ENCODE assay signal across 8 mouse cellular contexts in the genomic region with DNA sequence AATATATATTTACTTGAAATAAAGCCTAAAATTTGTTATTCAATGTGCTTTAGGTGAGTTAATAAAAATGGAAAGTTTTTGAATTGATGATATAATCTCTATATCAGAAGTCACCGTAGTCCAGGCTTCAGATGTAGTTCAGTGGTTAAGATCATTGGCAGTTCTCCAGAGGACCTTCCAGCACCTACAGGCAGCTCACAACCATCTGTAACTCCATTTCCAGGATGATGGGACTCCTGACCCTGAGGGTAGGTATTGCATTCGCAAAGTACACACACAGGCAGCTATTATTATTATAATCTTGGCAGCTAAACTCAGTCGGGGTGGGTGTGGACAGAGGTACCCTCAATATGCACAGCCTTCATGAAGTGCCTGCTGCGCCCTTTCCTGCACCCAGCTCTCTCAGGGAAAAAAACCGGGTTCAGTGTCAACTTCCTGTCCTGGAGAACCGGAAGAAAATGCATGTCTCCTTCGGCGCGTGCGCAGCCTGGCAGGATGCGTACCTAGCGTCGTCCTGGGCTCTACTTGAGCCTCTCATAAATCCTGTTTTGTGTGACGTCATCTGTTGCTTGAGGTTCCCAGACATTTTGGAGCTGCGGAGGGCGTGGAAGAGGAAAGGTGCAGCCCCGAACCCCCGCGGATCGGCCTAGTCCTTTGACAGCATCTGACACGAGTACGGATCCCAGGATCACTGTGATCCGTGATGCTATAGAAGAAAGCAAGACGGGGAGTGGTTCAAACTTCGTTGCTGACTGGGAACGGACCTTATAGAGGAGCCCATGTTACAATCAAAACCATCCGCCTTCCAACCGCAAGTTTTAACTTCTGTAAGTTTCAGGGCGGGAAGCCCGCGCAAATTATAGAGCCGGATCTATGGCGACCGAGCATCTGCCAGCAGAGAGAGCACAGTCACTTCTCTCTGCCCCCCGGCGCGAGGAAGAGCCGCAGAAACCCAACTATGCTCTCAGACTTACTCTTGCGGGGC. TPM values are rescaled to one million over a fixed set of nuclear protein-coding genes. Genes with fewer than 3 reads are reported as not detected.
DNase-seq lines count a peak whose midpoint lies in the region; ATAC-seq and TF ChIP-seq lines count a peak whose summit lies in the region.

A gene (plus strand): TSS at position 551 of the 985 bp plus-strand sequence.

- H3K36me3 ChIP-seq in C2C12 (ENCODE audit: control insufficient read depth, insufficient read depth) (peaks cover 28% of the 10 kb centered on the region), myocyte (ENCODE audit: control insufficient read depth, insufficient read depth) (no peaks in the 10 kb centered on the region)
- H3K36me3 ChIP-seq in erythroblast, embryonic 14.5 days (ENCODE audit: control insufficient read depth) = peaks cover 59% of the 10 kb centered on the region
- peaks cover 13% of the 10 kb centered on the region for H3K36me3 ChIP-seq in heart, embryonic 11.5 days (ENCODE audit: control insufficient read depth, insufficient read depth, low read length)
- peaks cover 24% of the 10 kb centered on the region for H3K36me3 ChIP-seq in kidney, embryonic 16.5 days (ENCODE audit: insufficient read depth, low read length)
- H3K36me3 ChIP-seq in liver, adult 2 months (ENCODE audit: control insufficient read depth, insufficient read depth, low read length) = peaks cover 4% of the 10 kb centered on the region; the same call in 1 of the 2 replicates
- H3K36me3 ChIP-seq in splenic B cell, adult 2 months (ENCODE audit: control insufficient read depth, insufficient read depth, low read length, poor library complexity, severe bottlenecking) = no peaks in the 10 kb centered on the region; the same call in 1 of the 2 replicates

- peak within 1 kb of the TSS; percentile 84 for H3K4me2 ChIP-seq in heart, embryonic 11.5 days
- H3K4me2 ChIP-seq in kidney, embryonic 16.5 days (replicated peaks; ENCODE audit: low read depth, low read length) = peak within 1 kb of the TSS; percentile 65
- H3K4me2 ChIP-seq in myocyte (ENCODE audit: low read depth) = peak within 1 kb of the TSS; percentile 90

- H3K79me3 ChIP-seq in C2C12 (ENCODE audit: low read depth) = peaks cover 8% of the 10 kb centered on the region

- H3K27me3 ChIP-seq in C2C12 (ENCODE audit: control insufficient read depth, insufficient read depth, insufficient read length) = no peaks in the 10 kb centered on the region
- H3K27me3 ChIP-seq in erythroblast, embryonic 14.5 days (ENCODE audit: control insufficient read depth) = no peaks in the 10 kb centered on the region
- H3K27me3 ChIP-seq in heart, embryonic 11.5 days (ENCODE audit: control insufficient read depth, insufficient read depth, low read length) = no peaks in the 10 kb centered on the region
- H3K27me3 ChIP-seq in kidney, embryonic 16.5 days (ENCODE audit: insufficient read depth, low read length) = no peaks in the 10 kb centered on the region
- no peaks in the 10 kb centered on the region for H3K27me3 ChIP-seq in liver, adult 2 months (ENCODE audit: control insufficient read depth, insufficient read depth, low read length)
- H3K27me3 ChIP-seq in myocyte (ENCODE audit: control insufficient read depth, insufficient read depth, insufficient read length) = no peaks in the 10 kb centered on the region
- H3K27me3 ChIP-seq in splenic B cell, adult 2 months (ENCODE audit: control insufficient read depth, insufficient read depth, low read length, poor library complexity, severe bottlenecking) = no peaks in the 10 kb centered on the region

- H3K4me1 ChIP-seq in erythroblast, embryonic 14.5 days (ENCODE audit: control insufficient read depth) = peaks cover 30% of the 10 kb centered on the region
- H3K4me1 ChIP-seq in heart, embryonic 11.5 days (ENCODE audit: control insufficient read depth, insufficient read depth, low read length) = peaks cover 14% of the 10 kb centered on the region; the same call in 1 of the 2 replicates
- H3K4me1 ChIP-seq in kidney, embryonic 16.5 days (ENCODE audit: insufficient read depth, low read length) = peaks cover 17% of the 10 kb centered on the region
- H3K4me1 ChIP-seq in liver, adult 2 months (ENCODE audit: control insufficient read depth, insufficient read depth, low read length) = peaks cover 3% of the 10 kb centered on the region; the same call in 1 of the 2 replicates

- H3ac ChIP-seq in C2C12 (ENCODE audit: control insufficient read depth, insufficient read length, low read depth) (peak within 1 kb of the TSS; percentile 74), myocyte (ENCODE audit: control insufficient read depth, insufficient read length) (peak within 1 kb of the TSS; percentile 49)

- no peak for TF ChIP-seq POLR2A in brain, embryonic 14.5 days (IDR thresholded peaks at IDR 0.05; ENCODE audit: borderline replicate concordance, extremely low read depth, insufficient read depth, insufficient read length, poor library complexity, severe bottlenecking)
- TF ChIP-seq POLR2A in liver, adult 2 months (IDR thresholded peaks at IDR 0.05; ENCODE audit: extremely low read depth, insufficient read depth, low read length) = peak; percentile 49; the same call in 1 of the 2 replicates
- TF ChIP-seq POLR2A in myocyte (IDR thresholded peaks at IDR 0.05; ENCODE audit: insufficient read length, low read depth) = peak; percentile 67

- TF ChIP-seq CTCF in C2C12 (IDR thresholded peaks at IDR 0.05; ENCODE audit: control insufficient read depth, insufficient read depth, insufficient read length) = no peak
- no peak for TF ChIP-seq CTCF in brain, embryonic 14.5 days (IDR thresholded peaks at IDR 0.05; ENCODE audit: borderline replicate concordance, extremely low read depth, insufficient read depth, insufficient read length)
- no peak for TF ChIP-seq CTCF in liver, adult 2 months (IDR thresholded peaks at IDR 0.05; ENCODE audit: low read depth, low read length)

- peak within 1 kb of the TSS; percentile 46 for H3K4me3 ChIP-seq in C2C12 (ENCODE audit: insufficient read depth, poor library complexity, severe bottlenecking)
- peak within 1 kb of the TSS; percentile 84 for H3K4me3 ChIP-seq in erythroblast, embryonic 14.5 days (replicated peaks)
- H3K4me3 ChIP-seq in heart, embryonic 11.5 days (ENCODE audit: low read depth, low read length) = peak within 1 kb of the TSS; percentile 73
- H3K4me3 ChIP-seq in kidney, embryonic 16.5 days (ENCODE audit: low read length) = peak within 1 kb of the TSS; percentile 81
- H3K4me3 ChIP-seq in liver, adult 2 months (ENCODE audit: insufficient read depth, low read depth, low read length) = peak within 1 kb of the TSS; percentile 81
- peak within 1 kb of the TSS; percentile 46 for H3K4me3 ChIP-seq in myocyte

- H3K9ac ChIP-seq in heart, embryonic 11.5 days (ENCODE audit: low read depth, low read length) = peak within 1 kb of the TSS; percentile 87
- H3K9ac ChIP-seq in kidney, embryonic 16.5 days (replicated peaks; ENCODE audit: low read length) = peak within 1 kb of the TSS; percentile 89
- peak within 1 kb of the TSS; percentile 75 for H3K9ac ChIP-seq in liver, adult 2 months (ENCODE audit: low read depth, low read length)

- DNase-seq in brain, embryonic 14.5 days (ENCODE audit: low read depth) = peak; percentile 99
- DNase-seq in liver, adult 2 months (ENCODE audit: extremely low read depth, low read depth, low spot score) = peak; percentile 97
- peak; percentile 97 for DNase-seq in splenic B cell, adult 2 months (ENCODE audit: low read depth, low spot score)

- no peaks in the 10 kb centered on the region for H3K9me3 ChIP-seq in erythroblast, embryonic 14.5 days (ENCODE audit: control insufficient read depth, low read length)
- H3K9me3 ChIP-seq in heart, embryonic 11.5 days (replicated peaks; ENCODE audit: control insufficient read depth, low read length) = no peaks in the 10 kb centered on the region
- no peaks in the 10 kb centered on the region for H3K9me3 ChIP-seq in kidney, embryonic 16.5 days (ENCODE audit: low read length)

- ATAC-seq in heart, embryonic 11.5 days (replicated peaks; ENCODE audit: insufficient number of reproducible peaks, low FRiP score, low TSS enrichment) = peak; percentile 93
- peak; percentile 98 for ATAC-seq in kidney, embryonic 16.5 days (ENCODE audit: low FRiP score, low TSS enrichment)

- H3K79me2 ChIP-seq in C2C12 (ENCODE audit: control insufficient read depth, insufficient read depth) (peaks cover 28% of the 10 kb centered on the region), myocyte (ENCODE audit: control insufficient read depth, insufficient read depth) (peaks cover 12% of the 10 kb centered on the region)
- no peaks in the 10 kb centered on the region; the same call in 1 of the 2 replicates for H3K79me2 ChIP-seq in liver, adult 2 months (ENCODE audit: control insufficient read depth, insufficient read depth, low read length)

- peak within 1 kb of the TSS; percentile 87 for H3K27ac ChIP-seq in heart, embryonic 11.5 days (ENCODE audit: low read depth, low read length)
- H3K27ac ChIP-seq in kidney, embryonic 16.5 days (ENCODE audit: low read length) = peak within 1 kb of the TSS; percentile 86
- H3K27ac ChIP-seq in liver, adult 2 months (replicated peaks; ENCODE audit: insufficient read depth, low read depth, low read length) = peak within 1 kb of the TSS; percentile 36; the same call in 1 of the 2 replicates

- 2% methylated on average over 39 of the region's 39 CpGs for WGBS in heart, embryonic 11.5 days (ENCODE audit: insufficient replicate concordance)
- WGBS in kidney, embryonic 16.5 days = 1% methylated on average over 39 of the region's 39 CpGs
- WGBS in liver, adult 2 months = under 1% methylated on average over 39 of the region's 39 CpGs

TF ChIP-seq in C2C12, 6 proteins besides CTCF, POLR2A, EP300 and RAD21:
- TF ChIP-seq MAX (IDR thresholded peaks at IDR 0.05) (peak; percentile 23), MYOD1 (IDR thresholded peaks at IDR 0.05; ENCODE audit: control insufficient read depth, insufficient read length, low read depth) (no peak), CEBPB (IDR thresholded peaks at IDR 0.05; ENCODE audit: low read depth) (no peak)

TF ChIP-seq in myocyte, 11 proteins besides CTCF, POLR2A, EP300 and RAD21:
- TF ChIP-seq POLR2AphosphoS2 (IDR thresholded peaks at IDR 0.05; ENCODE audit: insufficient read length, low read depth) = peak; percentile 97
- no peak for TF ChIP-seq CEBPB (IDR thresholded peaks at IDR 0.05; ENCODE audit: insufficient read depth, poor library complexity, severe bottlenecking)

RNA-seq across cellular contexts. Expression of the gene that starts here (rescaled TPM):
- 1.6 TPM for polyA plus RNA-seq in C2C12 (2012; fragmentation: generic; extraction: Trizol)
- polyA plus RNA-seq in brain, embryonic 14.5 days (2012; rRNA removed) = 7.3 TPM in 2 replicates
- polyA plus RNA-seq in erythroblast, embryonic 14.5 days (2012) = 0.02 and 0.03 TPM in 2 replicates
- polyA plus RNA-seq in heart, embryonic 11.5 days (2014; fragmentation: Nextera tagmentation; extraction: Ambion mirVana) = 6.5 and 7.6 TPM in 2 replicates
- 8.5 and 9.3 TPM in 2 replicates for polyA plus RNA-seq in kidney, embryonic 16.5 days (2015; fragmentation: Nextera tagmentation; extraction: Ambion mirVana)
- 1.9 and 2.3 TPM in 2 replicates for total RNA-seq in liver, adult 2 months (2014; rRNA removed)
- 0.51 and 0.73 TPM in 2 replicates for polyA plus RNA-seq in liver, adult 2 months (2012; rRNA removed)
- polyA plus RNA-seq in myocyte (2012; fragmentation: generic; extraction: Trizol) = 1.9 TPM

Comparison
In these comparisons a context has a peak if more than half of its experiments do, and no peak if none do; other contexts are left out.
1. Peak in every context shown above with its lines: DNase-seq, ATAC-seq, H3K4me3 ChIP-seq and H3K27ac ChIP-seq.
2. H3K27ac ChIP-seq: peak in every context shown above with its lines; median percentile 87 in heart, embryonic 11.5 days; 86 in kidney, embryonic 16.5 days; 36 in liver, adult 2 months.